Mouse (Mus musculus) hindbrain, embryonic 10.5 days (tissue): ENCODE measurements at regions not wholly inside any gene's neighbourhood (a gene's known extent, or its start where the extent isn't known, plus 50 kb on each side); places are given as distances from the start of the nearest gene placed in this dataset.

ENCODE experiments used
- DNase-seq: peaks from one replicate; pipeline ENCODE4 v3.0.0-alpha.2; 2017; ENCODE audit warnings: low spot score
- H3K27ac ChIP-seq: fragments of 300-500 bp; sonication (generic); 2 replicates; pipeline ENCODE4 v1.5.1; 2016; ENCODE audit warnings: mild to moderate bottlenecking, moderate library complexity
- H3K27me3 ChIP-seq: fragments of 300-500 bp; sonication (generic); 2 replicates; pipeline ENCODE4 v1.6.1; 2016; ENCODE audit warnings: mild to moderate bottlenecking; ENCODE audit not compliant: poor library complexity, insufficient read depth, severe bottlenecking
- H3K36me3 ChIP-seq: fragments of 300-500 bp; sonication (generic); 2 replicates; pipeline ENCODE4 v1.6.1; 2016; ENCODE audit warnings: mild to moderate bottlenecking, moderate library complexity
- H3K4me1 ChIP-seq: fragments of 300-500 bp; sonication (generic); replicated peaks from 2 replicates; pipeline ENCODE4 v1.6.1; 2016; ENCODE audit warnings: mild to moderate bottlenecking
- H3K4me3 ChIP-seq: fragments of 300-500 bp; sonication (generic); 2 replicates; pipeline ENCODE4 v1.5.1; 2016; ENCODE audit warnings: mild to moderate bottlenecking, moderate library complexity
- H3K9me3 ChIP-seq: fragments of 300-500 bp; sonication (generic); 2 replicates; pipeline ENCODE4 v1.6.1; 2016; ENCODE audit warnings: mild to moderate bottlenecking, moderate library complexity
- WGBS: fragments of 180-500 bp; shearing (Covaris S2); methylation state at CpG from one replicate; pipeline ENCODE4 v1.1.7; 2016; 5-methylcytosine and 5-hydroxymethylcytosine counted together

- Histone ChIP-seq H3K4me3 (no peak overlapping the region), H3K9me3 (no peaks in the 10 kb centered on the region), H3K27ac (no peak overlapping the region), H3K4me1 (peaks cover 22% of the 10 kb centered on the region), H3K36me3 (no peaks in the 10 kb centered on the region), H3K27me3 (no peaks in the 10 kb centered on the region)
- WGBS, result 74% methylated on average over 5 of the region's 5 CpGs
- no peak for DNase-seq
Observed at GRCm38 (mm10) chr3:78412669-78413419, 873.5 kb downstream of the Rapgef2 start.

- H3K27me3 ChIP-seq, result no peaks in the 10 kb centered on the region
- H3K27ac ChIP-seq, result peak overlapping the region; percentile 59; the same call in 1 of the 2 replicates
- H3K9me3 ChIP-seq, result no peaks in the 10 kb centered on the region
- H3K4me3 ChIP-seq, result no peak overlapping the region
- H3K4me1 ChIP-seq, result peaks cover 22% of the 10 kb centered on the region
- no peak for DNase-seq
- 66% methylated on average over 4 of the region's 4 CpGs for WGBS
- H3K36me3 ChIP-seq, result no peaks in the 10 kb centered on the region
Observed at GRCm38 (mm10) chr3:78411395-78411794, 874.9 kb downstream of the Rapgef2 start.

GRCm38 (mm10) chr3:78409237-78409636, 877.1 kb downstream of the Rapgef2 start:
- Histone ChIP-seq H3K36me3 (no peaks in the 10 kb centered on the region), H3K4me1 (peaks cover 22% of the 10 kb centered on the region), H3K9me3 (no peaks in the 10 kb centered on the region), H3K4me3 (no peak overlapping the region), H3K27ac (peak overlapping the region; percentile 59), H3K27me3 (no peaks in the 10 kb centered on the region)
- 31% methylated on average over 3 of the region's 3 CpGs for WGBS
- DNase-seq, result peak; percentile 26

GRCm38 (mm10) chr3:78405760-78406467, 880.4 kb downstream of the Rapgef2 start:
- no peaks in the 10 kb centered on the region for H3K9me3 ChIP-seq
- no peak overlapping the region; the same call in 1 of the 2 replicates for H3K27ac ChIP-seq
- 58% methylated on average over 6 of the region's 6 CpGs for WGBS
- H3K36me3 ChIP-seq, result 0 out of 2 replicates have a peak, but pooled peaks cover 2% of the 10 kb centered on the region
- no peaks in the 10 kb centered on the region for H3K27me3 ChIP-seq
- no peak for DNase-seq
- peaks cover 18% of the 10 kb centered on the region for H3K4me1 ChIP-seq
- H3K4me3 ChIP-seq, result no peak overlapping the region

GRCm38 (mm10) chr3:78358377-78358776, 927.9 kb downstream of the Rapgef2 start:
- Histone ChIP-seq H3K4me1 (no peaks in the 10 kb centered on the region), H3K27me3 (no peaks in the 10 kb centered on the region), H3K36me3 (no peaks in the 10 kb centered on the region), H3K9me3 (no peaks in the 10 kb centered on the region), H3K27ac (no peak overlapping the region), H3K4me3 (no peak overlapping the region)
- 51% methylated on average over 1 of the region's 1 CpGs for WGBS
- DNase-seq, result peak; percentile 23

- no peaks in the 10 kb centered on the region for H3K9me3 ChIP-seq
- WGBS, result 83% methylated on average over 1 of the region's 1 CpGs
- H3K4me1 ChIP-seq, result no peaks in the 10 kb centered on the region
- no peaks in the 10 kb centered on the region for H3K36me3 ChIP-seq
- no peaks in the 10 kb centered on the region for H3K27me3 ChIP-seq
- H3K4me3 ChIP-seq, result no peak overlapping the region
- H3K27ac ChIP-seq, result no peak overlapping the region
- DNase-seq, result no peak
Observed at GRCm38 (mm10) chr3:78339891-78340290, 946.4 kb downstream of the Rapgef2 start.

- DNase-seq, result no peak
- WGBS, result 85% methylated on average over 7 of the region's 7 CpGs
Observed at GRCm38 (mm10) chr3:78311630-78312406, 974.5 kb downstream of the Rapgef2 start.

GRCm38 (mm10) chr3:78300506-78300905, 985.8 kb downstream of the Rapgef2 start:
- no peak overlapping the region for H3K4me3 ChIP-seq
- no peak for DNase-seq
- no peaks in the 10 kb centered on the region for H3K36me3 ChIP-seq
- no peaks in the 10 kb centered on the region for H3K27me3 ChIP-seq
- no peaks in the 10 kb centered on the region for H3K4me1 ChIP-seq
- no peaks in the 10 kb centered on the region for H3K9me3 ChIP-seq
- H3K27ac ChIP-seq, result no peak overlapping the region

More at GRCm38 (mm10) chr3:78311630-78312406, 974.5 kb downstream of the Rapgef2 start:
- Histone ChIP-seq H3K36me3 (no peaks in the 10 kb centered on the region), H3K27ac (no peak overlapping the region), H3K27me3 (no peaks in the 10 kb centered on the region), H3K4me3 (no peak overlapping the region), H3K9me3 (no peaks in the 10 kb centered on the region), H3K4me1 (no peaks in the 10 kb centered on the region)

- DNase-seq, result peak; percentile 24
Observed at GRCm38 (mm10) chr3:78291894-78292293, 994.4 kb downstream of the Rapgef2 start.

GRCm38 (mm10) chr3:78284071-78284470, 1002.2 kb downstream of the Rapgef2 start:
- DNase-seq, result no peak
- H3K36me3 ChIP-seq, result no peaks in the 10 kb centered on the region
- H3K27me3 ChIP-seq, result no peaks in the 10 kb centered on the region
- H3K4me1 ChIP-seq, result no peaks in the 10 kb centered on the region
- no peak overlapping the region for H3K27ac ChIP-seq
- H3K9me3 ChIP-seq, result no peaks in the 10 kb centered on the region
- H3K4me3 ChIP-seq, result no peak overlapping the region
- 88% methylated on average over 3 of the region's 3 CpGs for WGBS

More at GRCm38 (mm10) chr3:78291894-78292293, 994.4 kb downstream of the Rapgef2 start:
- no peak overlapping the region for H3K27ac ChIP-seq
- no peaks in the 10 kb centered on the region for H3K27me3 ChIP-seq
- peaks cover 3% of the 10 kb centered on the region; the same call in 1 of the 2 replicates for H3K4me1 ChIP-seq
- no peak overlapping the region for H3K4me3 ChIP-seq
- WGBS, result 31% methylated on average over 3 of the region's 3 CpGs
- H3K9me3 ChIP-seq, result no peaks in the 10 kb centered on the region
- no peaks in the 10 kb centered on the region for H3K36me3 ChIP-seq

- DNase-seq, result no peak
- Histone ChIP-seq H3K27ac (no peak overlapping the region), H3K4me3 (no peak overlapping the region), H3K9me3 (no peaks in the 10 kb centered on the region), H3K36me3 (no peaks in the 10 kb centered on the region), H3K4me1 (no peaks in the 10 kb centered on the region), H3K27me3 (no peaks in the 10 kb centered on the region)
- 88% methylated on average over 7 of the region's 7 CpGs for WGBS
Observed at GRCm38 (mm10) chr3:78236920-78237319, 1049.4 kb downstream of the Rapgef2 start.

- no peak for DNase-seq
- no peak overlapping the region for H3K27ac ChIP-seq
- 69% methylated on average over 3 of the region's 3 CpGs for WGBS
Observed at GRCm38 (mm10) chr3:78209729-78210128, 1076.6 kb downstream of the Rapgef2 start.

More at GRCm38 (mm10) chr3:78209729-78210128, 1076.6 kb downstream of the Rapgef2 start:
- Histone ChIP-seq H3K9me3 (no peaks in the 10 kb centered on the region), H3K36me3 (no peaks in the 10 kb centered on the region), H3K27me3 (no peaks in the 10 kb centered on the region), H3K4me3 (no peak overlapping the region), H3K4me1 (no peaks in the 10 kb centered on the region)
